Mouse (Mus musculus): Measurements from ENCODE around the gene Pygo1. TPM values are rescaled to one million over a fixed set of nuclear protein-coding genes. Genes with fewer than 3 reads are reported as not detected.

The Pygo1 gene
- total and polyA plus RNA-seq, 3 experiments: 3.3 to 16.0 (median 13.6) TPM

DNA sequence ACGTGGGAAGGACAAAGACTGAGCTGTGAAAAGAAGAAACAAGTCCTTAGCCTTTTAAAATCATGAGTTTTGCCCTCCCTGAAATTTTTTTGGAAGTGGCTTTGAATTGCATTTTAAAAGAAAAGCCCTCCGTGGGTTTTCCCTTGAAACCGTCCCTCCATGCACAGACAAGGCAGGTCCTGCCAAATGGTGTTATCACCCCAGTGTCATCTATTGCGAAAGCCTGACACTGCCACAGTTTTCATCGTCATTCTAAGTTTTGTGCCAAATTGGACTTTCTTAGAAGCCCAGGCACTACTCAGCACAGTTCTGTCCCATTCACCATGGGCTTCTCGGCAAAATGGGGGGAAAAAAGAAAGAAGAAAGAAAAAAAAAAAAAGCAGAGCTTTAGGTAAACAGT is 11.9 kb upstream of the Pygo1 start:
- Histone ChIP-seq H3K27me3 (ENCODE audit: control insufficient read depth, insufficient read depth, low read length) (no peaks in the 10 kb centered on the region), H3K4me1 (ENCODE audit: control insufficient read depth, insufficient read depth, low read length) (no peaks in the 10 kb centered on the region), H3K36me3 (ENCODE audit: control insufficient read depth, insufficient read depth, low read length) (no peaks in the 10 kb centered on the region), H3K27ac (no peak overlapping the region), H3K79me2 (replicated peaks; ENCODE audit: control insufficient read depth, insufficient read depth, low read length) (no peaks in the 10 kb centered on the region), H3K9ac (ENCODE audit: low read depth, low read length) (no peak overlapping the region), H3K4me3 (no peak overlapping the region)
- DNase-seq: no peak
- TF ChIP-seq EP300 (IDR thresholded peaks at IDR 0.05; ENCODE audit: insufficient read depth, low read depth, low read length) (no peak), POLR2A (IDR thresholded peaks at IDR 0.05; ENCODE audit: insufficient read depth, low read depth, low read length) (no peak), CTCF (IDR thresholded peaks at IDR 0.05) (no peak)
- WGBS: 42% methylated on average over 6 of the region's 6 CpGs
- intact Hi-C loops (cut with DNase I): no loop called here

DNA sequence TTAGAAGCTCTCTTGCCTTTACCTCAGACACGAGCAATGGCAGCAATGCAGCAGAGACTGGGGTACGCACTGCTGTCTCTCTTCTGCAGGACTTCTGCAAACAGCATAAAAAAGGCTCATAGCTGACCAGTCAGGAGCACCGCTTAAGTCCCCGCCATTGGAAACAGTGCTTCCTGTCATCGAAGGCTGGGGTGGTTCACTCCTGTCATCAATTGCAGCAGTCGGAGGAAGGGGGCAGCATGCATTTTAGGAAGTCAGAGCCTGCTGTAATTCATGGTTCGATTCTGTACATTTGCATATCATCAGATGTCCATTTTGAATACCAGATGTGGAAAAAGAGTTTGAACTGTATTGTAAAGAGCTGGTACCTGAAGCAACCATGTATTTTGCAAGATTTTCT is 9.7 kb upstream of the Pygo1 start:
- WGBS: 35% methylated on average over 7 of the region's 7 CpGs
- Histone ChIP-seq H3K4me3 (no peak overlapping the region), H3K27ac (no peak overlapping the region), H3K4me1 (ENCODE audit: control insufficient read depth, insufficient read depth, low read length) (no peaks in the 10 kb centered on the region), H3K9ac (ENCODE audit: low read depth, low read length) (no peak overlapping the region), H3K27me3 (ENCODE audit: control insufficient read depth, insufficient read depth, low read length) (no peaks in the 10 kb centered on the region), H3K79me2 (replicated peaks; ENCODE audit: control insufficient read depth, insufficient read depth, low read length) (no peaks in the 10 kb centered on the region), H3K36me3 (ENCODE audit: control insufficient read depth, insufficient read depth, low read length) (no peaks in the 10 kb centered on the region)
- TF ChIP-seq EP300 (IDR thresholded peaks at IDR 0.05; ENCODE audit: insufficient read depth, low read depth, low read length): no peak
- no peak for TF ChIP-seq POLR2A (IDR thresholded peaks at IDR 0.05; ENCODE audit: insufficient read depth, low read depth, low read length)
- TF ChIP-seq CTCF (IDR thresholded peaks at IDR 0.05): no peak
- no peak for DNase-seq
- intact Hi-C loops (cut with DNase I): no loop called here

DNA sequence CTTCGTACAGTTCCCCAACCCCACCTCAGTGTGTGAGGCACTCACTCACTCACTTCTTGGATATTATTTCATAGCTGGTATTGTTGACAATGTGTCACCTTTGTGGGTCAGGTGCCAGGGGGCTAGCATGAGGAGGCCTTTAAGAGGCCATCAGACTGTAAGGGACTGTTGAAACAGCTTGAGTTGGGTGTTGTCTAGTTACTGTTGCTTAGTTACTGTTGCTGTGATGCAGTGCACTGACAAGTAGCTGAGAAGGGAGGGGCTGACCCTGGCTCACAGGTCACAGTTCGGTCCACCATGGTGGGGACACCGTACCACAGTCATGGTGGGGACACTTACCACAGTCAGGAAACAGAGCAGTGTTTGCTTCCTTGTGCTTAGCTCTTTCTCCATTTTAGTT is 2.4 kb upstream of the Pygo1 start:
- WGBS: 88% methylated on average over 3 of the region's 3 CpGs
- intact Hi-C loops (cut with DNase I): no loop called here
- TF ChIP-seq EP300 (IDR thresholded peaks at IDR 0.05; ENCODE audit: insufficient read depth, low read depth, low read length): no peak
- TF ChIP-seq CTCF (IDR thresholded peaks at IDR 0.05): no peak
- TF ChIP-seq POLR2A (IDR thresholded peaks at IDR 0.05; ENCODE audit: insufficient read depth, low read depth, low read length): no peak

DNA sequence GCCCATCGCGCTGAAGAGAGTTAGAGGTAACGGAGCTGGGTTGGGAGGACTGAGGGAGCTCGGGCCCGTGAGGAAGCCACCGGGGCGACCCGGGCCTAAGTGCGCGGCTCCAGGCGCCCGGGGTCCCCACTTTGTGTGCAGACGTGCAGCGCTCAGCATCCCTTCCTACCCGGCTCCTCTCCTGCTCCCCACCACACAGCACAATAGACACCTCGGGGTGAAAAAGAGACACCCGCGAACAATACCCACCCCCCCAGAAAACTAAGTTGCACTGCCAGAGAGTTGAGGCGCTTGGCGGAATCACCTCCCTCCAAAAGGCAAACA is 452 bp downstream of the Pygo1 start:
- no peaks in the 10 kb centered on the region; the same call in 1 of the 2 replicates for H3K4me1 ChIP-seq (ENCODE audit: control insufficient read depth, insufficient read depth, low read length)

More for the DNA sequence above, 2.4 kb upstream of the Pygo1 start:
- Histone ChIP-seq H3K27ac (no peak overlapping the region), H3K4me3 (no peak overlapping the region), H3K9ac (ENCODE audit: low read depth, low read length) (no peak overlapping the region), H3K4me1 (ENCODE audit: control insufficient read depth, insufficient read depth, low read length) (no peaks in the 10 kb centered on the region; the same call in 1 of the 2 replicates), H3K36me3 (ENCODE audit: control insufficient read depth, insufficient read depth, low read length) (no peaks in the 10 kb centered on the region), H3K27me3 (ENCODE audit: control insufficient read depth, insufficient read depth, low read length) (peaks cover 3% of the 10 kb centered on the region), H3K79me2 (replicated peaks; ENCODE audit: control insufficient read depth, insufficient read depth, low read length) (peaks cover 3% of the 10 kb centered on the region)
- no peak for DNase-seq

DNA sequence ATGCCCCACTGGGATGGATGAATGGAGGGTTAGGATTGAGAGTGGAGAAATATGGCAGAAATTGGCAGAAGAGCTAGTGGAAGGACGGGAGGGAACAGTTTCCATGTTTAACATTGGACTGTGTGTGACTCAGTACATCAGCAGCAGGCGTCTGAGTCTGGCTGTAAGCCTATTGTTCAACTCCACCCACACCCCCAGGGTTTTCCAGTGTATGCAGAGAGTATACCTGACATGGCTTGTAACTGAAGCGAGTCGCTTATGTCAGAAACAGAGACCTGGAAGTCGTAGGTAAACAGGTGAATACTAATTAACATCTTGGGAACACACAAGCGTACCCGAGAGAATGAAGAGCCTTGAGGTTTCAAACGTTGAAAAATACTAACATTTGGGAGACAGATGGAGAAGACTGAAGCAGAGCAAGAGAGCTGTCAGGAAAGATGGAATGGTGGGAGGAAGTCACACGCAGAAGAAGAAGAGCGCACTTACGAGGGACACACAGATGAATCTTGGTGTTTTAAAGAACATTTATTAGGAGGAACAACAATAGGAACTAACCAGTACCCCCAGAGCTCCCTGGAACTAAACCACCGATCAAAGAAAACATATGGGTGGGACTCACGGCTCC is 5.8 kb downstream of the Pygo1 start:
- Histone ChIP-seq H3K79me2 (replicated peaks; ENCODE audit: control insufficient read depth, insufficient read depth, low read length) (0 out of 2 replicates have a peak, but pooled peaks cover 2% of the 10 kb centered on the region), H3K27me3 (ENCODE audit: control insufficient read depth, insufficient read depth, low read length) (no peaks in the 10 kb centered on the region), H3K27ac (no peak overlapping the region), H3K4me3 (no peak overlapping the region), H3K36me3 (ENCODE audit: control insufficient read depth, insufficient read depth, low read length) (no peaks in the 10 kb centered on the region), H3K4me1 (ENCODE audit: control insufficient read depth, insufficient read depth, low read length) (no peaks in the 10 kb centered on the region; the same call in 1 of the 2 replicates), H3K9ac (ENCODE audit: low read depth, low read length) (no peak overlapping the region)
- 80% methylated on average over 13 of the region's 13 CpGs for WGBS
- intact Hi-C loops (cut with DNase I): no loop called here
- no peak for TF ChIP-seq CTCF (IDR thresholded peaks at IDR 0.05)
- no peak for TF ChIP-seq EP300 (IDR thresholded peaks at IDR 0.05; ENCODE audit: insufficient read depth, low read depth, low read length)
- no peak for TF ChIP-seq POLR2A (IDR thresholded peaks at IDR 0.05; ENCODE audit: insufficient read depth, low read depth, low read length)
- no peak for DNase-seq

More for the DNA sequence above, 452 bp downstream of the Pygo1 start:
- H3K9ac ChIP-seq (ENCODE audit: low read depth, low read length): peak overlapping the region; percentile 85
- H3K27ac ChIP-seq: peak overlapping the region; percentile 69
- H3K27me3 ChIP-seq (ENCODE audit: control insufficient read depth, insufficient read depth, low read length): peaks cover 3% of the 10 kb centered on the region
- DNase-seq: no peak
- WGBS: 4% methylated on average over 20 of the region's 20 CpGs
- H3K36me3 ChIP-seq (ENCODE audit: control insufficient read depth, insufficient read depth, low read length): no peaks in the 10 kb centered on the region
- H3K79me2 ChIP-seq (replicated peaks; ENCODE audit: control insufficient read depth, insufficient read depth, low read length): peaks cover 5% of the 10 kb centered on the region
- no peak for TF ChIP-seq EP300 (IDR thresholded peaks at IDR 0.05; ENCODE audit: insufficient read depth, low read depth, low read length)
- no peak for TF ChIP-seq CTCF (IDR thresholded peaks at IDR 0.05)
- intact Hi-C loops (cut with DNase I): no loop called here
- H3K4me3 ChIP-seq: peak overlapping the region; percentile 61

DNA sequence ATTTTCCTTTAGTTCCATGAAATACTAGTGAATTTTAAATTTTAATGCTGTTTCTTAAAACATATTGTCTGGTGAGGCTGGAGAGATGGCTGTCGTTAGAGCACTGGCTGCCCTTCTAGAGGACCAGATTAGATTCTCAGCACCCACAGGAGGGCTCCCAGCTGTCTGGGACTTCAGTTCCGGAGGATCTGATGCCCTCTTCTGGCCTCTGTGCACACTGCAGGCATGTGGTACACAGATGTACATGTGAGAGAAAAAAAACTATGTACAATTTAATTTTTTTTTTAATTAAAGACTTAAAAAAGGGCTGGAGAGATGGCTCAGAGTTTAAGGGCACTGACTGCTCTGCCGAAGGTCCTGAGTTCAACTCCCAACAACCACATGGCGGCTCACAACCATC is 9.9 kb downstream of the Pygo1 start:
- WGBS: 87% methylated on average over 4 of the region's 4 CpGs
- H3K36me3 ChIP-seq (ENCODE audit: control insufficient read depth, insufficient read depth, low read length): no peaks in the 10 kb centered on the region
- peak; percentile 35 for TF ChIP-seq CTCF (IDR thresholded peaks at IDR 0.05)
- TF ChIP-seq POLR2A (IDR thresholded peaks at IDR 0.05; ENCODE audit: insufficient read depth, low read depth, low read length): no peak
- no peak for TF ChIP-seq EP300 (IDR thresholded peaks at IDR 0.05; ENCODE audit: insufficient read depth, low read depth, low read length)
- no peak overlapping the region for H3K27ac ChIP-seq
- DNase-seq: no peak
- no peaks in the 10 kb centered on the region for H3K4me1 ChIP-seq (ENCODE audit: control insufficient read depth, insufficient read depth, low read length)
- H3K79me2 ChIP-seq (replicated peaks; ENCODE audit: control insufficient read depth, insufficient read depth, low read length): no peaks in the 10 kb centered on the region
- no peak overlapping the region for H3K4me3 ChIP-seq
- H3K9ac ChIP-seq (ENCODE audit: low read depth, low read length): no peak overlapping the region
- intact Hi-C loops (cut with DNase I): no loop called here
- H3K27me3 ChIP-seq (ENCODE audit: control insufficient read depth, insufficient read depth, low read length): no peaks in the 10 kb centered on the region
